Mouse (Mus musculus) kidney, postnatal 36 days (tissue): ENCODE data around the gene Sgsm2.

Source experiments
- DNase-seq, 2 experiments: peaks; one replicate each; pipeline ENCODE4 v3.0.0; 2021 to 2022; ENCODE audit warnings: mixed read lengths in 2 of 2

Sgsm2 gene

DNA sequence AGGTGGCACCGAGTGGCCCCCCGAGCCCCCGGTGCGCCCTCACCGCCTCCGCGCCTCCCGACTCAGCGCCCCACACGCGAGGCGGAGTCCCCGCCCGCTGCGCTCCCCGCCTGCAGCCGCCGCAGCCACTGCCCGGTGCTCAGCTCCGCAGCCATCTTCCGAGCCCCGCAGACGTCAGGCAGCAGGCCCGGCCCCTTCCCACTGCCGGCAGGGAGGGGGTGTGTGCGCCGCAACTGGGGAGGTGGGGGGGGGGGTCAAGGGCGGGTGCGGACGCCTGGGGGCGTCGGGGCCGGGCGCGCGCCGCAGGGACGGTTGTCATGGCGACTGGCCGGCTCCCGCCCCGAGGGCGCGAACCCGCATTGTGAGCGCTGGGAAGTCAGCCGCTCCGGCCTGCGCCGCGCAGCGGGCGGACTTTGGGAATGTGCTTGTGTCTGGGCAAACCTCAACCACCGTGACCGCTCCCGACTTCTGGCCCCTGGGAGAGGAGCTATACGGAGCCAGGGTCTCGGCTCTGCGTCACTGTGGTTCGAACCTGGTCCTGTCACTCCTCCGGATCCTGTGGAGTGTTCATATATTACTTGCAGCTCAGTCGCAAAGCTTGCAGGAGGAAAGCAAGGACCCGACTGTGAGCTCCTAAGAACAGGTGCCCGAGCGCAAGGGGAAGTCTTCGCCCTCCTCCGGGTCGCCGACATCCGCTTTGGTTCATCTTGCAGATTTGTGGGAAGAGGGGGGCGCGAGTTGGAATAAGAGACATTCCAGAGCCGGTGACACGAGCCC is at the start of gene Sgsm2:
Gene Sgsm2 (minus strand): TSS at position 160 of the 777 bp plus-strand sequence.
- peak; percentile 70 to 87 for DNase-seq

GRCm38 (mm10) chr11:74946348-74946747 is 49.5 kb upstream of the Sgsm2 start:
- peak in 1 of 2 experiments; percentile 52 for DNase-seq

DNA sequence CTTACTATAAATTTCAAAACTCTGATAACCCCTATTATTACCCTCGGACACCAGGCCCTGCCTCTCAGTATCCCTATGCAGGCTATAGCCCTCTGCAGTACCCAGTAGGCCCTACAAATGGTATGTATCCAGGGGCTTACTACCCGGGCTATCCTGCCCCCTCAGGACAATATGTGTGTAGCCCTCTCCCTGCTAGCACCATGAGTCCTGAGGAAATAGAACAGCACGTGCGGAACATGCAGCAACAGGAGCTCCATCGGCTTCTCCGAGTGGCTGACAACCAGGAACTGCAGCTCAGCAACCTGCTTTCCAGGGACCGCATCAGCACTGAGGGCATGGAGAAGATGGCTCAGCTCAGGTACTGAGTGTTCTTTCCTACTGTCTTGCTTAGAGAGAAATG is 33.5 kb upstream of the Sgsm2 start:
- no peak for DNase-seq

GRCm38 (mm10) chr11:74929111-74929510 is 32.3 kb upstream of the Sgsm2 start:
- DNase-seq = peak; percentile 29 to 47

GRCm38 (mm10) chr11:74927236-74927725 is 30.4 kb upstream of the Sgsm2 start:
- DNase-seq = no peak

GRCm38 (mm10) chr11:74926388-74927005 is 29.6 kb upstream of the Sgsm2 start:
- DNase-seq = peak; percentile 80 to 86

DNA sequence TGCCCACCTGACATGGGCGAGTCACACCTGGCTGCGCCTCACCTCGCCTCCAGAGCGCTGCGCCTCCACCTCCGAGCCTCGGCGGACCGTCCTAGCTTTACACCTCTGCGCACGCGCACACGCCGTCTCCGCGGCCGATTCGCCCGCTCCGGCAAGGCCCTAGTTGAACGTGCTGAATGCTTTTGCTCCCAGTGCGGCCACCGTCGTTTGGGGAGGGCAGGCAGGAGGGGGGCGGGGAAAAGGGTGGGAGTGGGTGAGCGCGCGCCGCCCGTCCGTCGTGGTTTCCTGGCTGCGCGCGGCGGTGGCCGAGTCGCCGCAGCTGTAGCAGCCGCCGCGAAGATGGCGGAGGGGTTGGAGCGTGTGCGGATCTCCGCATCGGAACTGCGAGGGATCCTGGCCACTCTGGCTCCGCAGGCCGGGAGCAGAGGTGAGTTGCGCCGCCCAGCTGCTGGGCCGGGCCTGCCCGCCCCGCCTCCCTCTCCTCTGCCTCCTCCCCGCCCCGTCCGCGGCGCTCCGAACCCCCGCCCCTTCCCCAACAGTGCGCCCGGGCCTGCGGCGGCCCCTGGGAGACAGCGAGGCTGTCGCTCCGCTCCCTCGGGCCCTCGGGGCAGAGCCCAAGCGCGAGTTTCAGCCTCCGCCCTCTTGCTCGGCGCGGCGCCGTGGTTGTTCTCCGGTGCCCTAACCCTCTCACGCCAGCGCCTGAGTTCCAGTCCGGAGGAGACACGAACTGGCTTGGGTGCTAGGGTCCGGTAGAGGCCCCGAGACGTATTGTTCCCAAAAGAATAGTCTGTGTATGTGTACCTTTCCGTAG is 28.9 kb upstream of the Sgsm2 start, which contains the start of the genes Smg6 and Srr:
Gene Smg6 (plus strand): TSS at position 247 of the 811 bp plus-strand sequence.
Gene Srr (minus strand): TSS at position 372 of the 811 bp plus-strand sequence.
- DNase-seq = peak; percentile 96 to 97

- peak; percentile 84 to 87 for DNase-seq
These were observed 27.3 kb upstream of the Sgsm2 start for GRCm38 (mm10) chr11:74924149-74924548.

DNA sequence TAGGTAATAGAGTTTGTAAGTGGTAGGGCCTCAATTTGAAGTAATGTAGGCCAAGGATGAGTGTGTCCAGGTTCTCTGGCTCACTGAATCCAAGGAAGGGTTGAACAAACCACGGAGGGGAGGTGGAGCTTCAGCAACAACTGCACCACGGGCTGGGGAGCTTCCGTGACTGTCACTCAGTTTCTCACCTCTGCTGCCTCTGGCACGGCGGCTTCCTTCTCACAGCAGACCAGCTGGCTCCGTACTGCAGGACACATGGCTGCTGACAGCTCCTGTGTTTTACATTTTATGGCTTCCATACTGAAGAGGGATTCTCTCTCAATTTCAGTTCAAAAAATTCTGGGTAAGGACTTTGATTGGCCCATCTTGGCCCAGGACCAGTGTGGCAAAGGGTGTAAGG is 22.4 kb upstream of the Sgsm2 start:
- DNase-seq = no peak

DNA sequence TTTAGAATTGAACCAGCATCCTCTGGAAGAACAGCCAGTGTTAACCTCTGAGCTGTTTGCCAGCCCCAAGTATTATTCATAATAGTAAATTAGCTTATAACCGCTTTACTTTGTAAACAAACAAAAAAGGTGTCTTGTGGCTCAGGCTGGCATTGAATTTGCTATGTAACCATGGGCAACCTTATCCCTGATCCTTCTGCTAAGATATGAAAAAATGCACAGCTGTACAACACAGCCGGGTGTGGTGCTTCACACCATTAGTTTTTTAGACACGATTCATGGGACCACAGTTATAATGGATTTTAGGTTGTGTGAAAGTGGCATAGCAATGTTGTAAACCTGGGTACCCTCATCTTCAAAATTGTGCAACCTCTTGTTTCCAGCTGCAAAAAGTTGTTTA is 15.6 kb upstream of the Sgsm2 start:
- DNase-seq = no peak

DNA sequence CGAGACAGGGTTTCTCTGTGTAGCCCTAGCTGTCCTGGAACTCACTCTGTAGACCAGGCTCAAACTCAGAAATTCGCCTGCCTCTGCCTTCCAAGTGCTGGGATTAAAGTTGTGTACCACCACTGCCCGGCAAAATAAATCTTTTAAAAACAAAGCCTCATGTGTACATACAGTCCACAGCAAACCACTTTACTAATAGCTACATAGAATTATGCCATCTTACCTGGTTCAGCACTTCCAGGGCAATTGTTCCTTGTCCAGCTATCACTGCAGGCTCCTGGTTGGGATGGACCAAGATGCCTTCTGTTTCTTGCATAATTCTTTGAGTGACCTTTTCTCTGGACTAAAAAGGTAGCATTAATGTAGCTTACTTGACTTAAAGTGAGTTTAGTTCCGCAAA is 13.1 kb upstream of the Sgsm2 start:
- no peak for DNase-seq

GRCm38 (mm10) chr11:74908618-74909399 is 11.9 kb upstream of the Sgsm2 start:
- DNase-seq = peak; percentile 30 to 52

- DNase-seq = no peak
These were observed 11.0 kb upstream of the Sgsm2 start for GRCm38 (mm10) chr11:74907850-74908249.

DNA sequence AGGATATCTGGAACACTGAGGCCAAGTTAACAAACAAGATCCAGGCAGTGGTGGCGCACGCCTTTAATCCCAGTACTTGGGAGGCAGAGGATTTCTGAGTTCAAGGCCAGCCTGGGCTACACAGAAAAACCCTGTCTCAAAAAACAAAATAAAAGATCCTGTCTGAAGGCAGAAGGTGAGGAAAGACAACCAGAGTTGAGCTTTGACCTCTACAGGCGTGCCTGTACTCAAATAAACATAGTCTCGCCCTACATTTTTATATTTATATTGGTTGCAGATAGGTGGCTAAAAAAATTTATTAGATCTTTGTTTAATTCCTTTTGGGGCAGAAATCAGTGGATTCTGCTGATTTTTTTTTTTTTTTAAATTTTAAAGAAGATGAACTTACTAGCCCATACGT is 5.6 kb upstream of the Sgsm2 start:
- DNase-seq = no peak

DNA sequence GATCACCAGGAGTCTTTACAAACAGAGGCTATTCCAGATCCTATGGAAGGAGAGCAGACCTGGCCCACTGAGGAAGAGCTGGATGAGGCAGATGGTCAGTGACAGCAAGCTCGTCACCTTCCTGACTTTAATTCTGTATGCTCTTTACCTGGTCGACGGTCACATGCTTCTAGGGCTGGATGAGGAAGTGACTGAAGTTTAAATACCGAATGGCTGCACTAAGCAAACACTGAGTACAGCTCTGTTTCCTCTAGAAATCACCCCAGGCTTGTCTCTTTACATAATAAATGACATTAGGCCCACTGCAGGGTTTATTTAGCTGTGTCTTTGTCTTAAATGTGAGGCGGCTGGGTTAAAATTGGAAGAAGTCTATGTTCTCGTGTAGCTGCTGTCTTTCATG is 4.7 kb upstream of the Sgsm2 start:
- no peak for DNase-seq

DNA sequence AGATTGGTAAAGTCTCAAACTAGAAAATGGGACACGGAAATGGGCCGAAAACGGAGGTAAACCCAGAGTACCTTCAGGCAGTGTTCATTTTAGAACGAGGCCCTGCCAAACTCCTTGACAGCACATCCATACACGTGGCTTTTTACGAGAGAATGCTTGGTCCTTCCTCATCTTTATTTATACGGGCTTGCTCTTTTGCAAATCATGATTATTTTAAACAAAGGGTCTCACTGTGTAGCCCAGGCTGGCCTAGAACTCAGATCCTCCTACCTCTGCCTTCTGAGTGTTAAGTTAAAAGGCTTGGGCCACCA is 1.6 kb upstream of the Sgsm2 start:
- DNase-seq = no peak

DNA sequence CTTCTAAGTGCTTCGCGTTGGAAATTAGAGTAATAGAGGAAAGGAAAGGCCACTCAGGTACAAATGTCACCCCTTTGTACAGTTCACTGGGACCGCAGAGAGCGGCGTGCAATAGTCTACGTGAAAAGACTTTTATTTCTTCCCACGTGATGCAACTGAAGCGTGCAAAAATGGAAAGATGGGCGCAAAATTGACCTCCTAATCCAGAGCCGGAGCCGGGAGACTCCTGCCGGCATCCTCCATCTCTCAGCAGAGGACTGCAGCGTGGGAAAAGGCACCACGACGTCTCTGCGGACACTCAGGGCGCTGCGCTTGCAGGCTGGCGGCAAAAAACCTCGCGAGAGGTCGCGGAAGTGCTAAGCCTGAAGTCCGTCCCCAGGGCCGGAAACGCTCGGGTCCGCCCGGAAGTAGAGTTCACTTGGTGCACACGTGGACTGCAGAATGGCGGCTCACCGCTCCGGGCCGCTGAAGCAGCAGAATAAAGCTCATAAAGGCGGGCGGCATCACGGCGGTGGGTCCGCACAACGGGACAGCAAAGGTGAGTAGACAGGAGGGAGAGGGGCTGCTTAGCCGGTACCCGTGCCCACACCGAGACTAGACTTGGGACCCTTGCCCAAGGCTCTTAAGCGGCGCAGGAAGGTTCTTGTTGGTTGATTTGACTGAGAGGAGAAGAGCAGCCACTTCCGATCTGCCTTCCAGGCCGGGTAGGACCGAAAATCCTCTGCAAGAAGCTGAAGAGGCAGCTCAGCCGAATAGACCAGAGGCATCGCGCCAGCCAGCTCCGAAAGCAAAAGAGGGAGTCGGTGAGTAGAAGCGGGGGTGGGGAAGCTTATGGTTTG is 1.0 kb upstream of the Sgsm2 start, which contains the start of gene Tsr1:
Gene Tsr1 (plus strand): TSS at position 394 of the 839 bp plus-strand sequence.
- DNase-seq = peak; percentile 95 to 96

DNA sequence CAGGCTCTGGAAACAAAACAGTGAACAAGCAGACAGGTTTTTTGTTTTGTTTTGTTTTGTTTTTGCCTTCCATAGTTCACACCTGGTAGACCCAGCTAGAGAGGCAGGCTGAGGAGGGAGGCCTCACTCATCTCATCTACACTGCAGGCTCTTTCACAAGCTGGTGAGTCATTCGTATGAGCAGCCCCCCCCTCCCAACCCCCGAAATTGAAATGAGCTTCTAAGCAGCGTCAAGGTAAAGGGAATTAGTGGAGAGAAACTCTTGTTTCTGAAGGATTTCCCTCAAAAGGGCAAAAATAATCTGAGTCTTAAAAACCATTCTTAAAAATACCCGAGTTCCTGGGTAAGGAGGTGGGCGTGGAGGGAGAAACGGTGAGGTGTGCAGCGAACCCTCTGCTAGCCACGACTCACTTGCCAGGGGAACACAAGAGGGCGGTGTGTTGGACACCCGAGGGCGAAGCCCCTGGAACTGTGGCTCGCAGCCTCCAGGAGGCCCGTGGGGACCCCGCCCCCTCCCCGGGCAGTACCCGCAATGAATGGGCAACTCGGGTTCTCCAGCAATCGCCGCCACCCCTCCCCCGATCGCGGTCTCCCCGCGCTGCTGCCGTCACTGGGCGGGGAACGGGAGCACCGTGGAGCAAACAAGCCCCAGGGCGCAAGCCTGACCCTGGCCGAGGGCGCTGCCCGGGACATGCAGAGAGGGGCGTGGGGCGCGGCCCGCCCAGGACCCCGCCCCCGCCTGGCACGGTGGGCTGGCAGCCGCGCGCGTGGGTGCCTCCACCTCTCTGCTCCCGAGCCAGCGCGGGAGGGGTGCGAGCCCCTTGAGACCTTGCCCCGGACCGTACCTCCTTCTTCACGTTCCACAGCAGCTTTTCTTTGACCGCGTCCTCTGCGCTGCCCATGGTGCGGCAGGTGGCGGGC is 620 bp downstream of the Sgsm2 start:
- peak; percentile 69 to 82 for DNase-seq

DNA sequence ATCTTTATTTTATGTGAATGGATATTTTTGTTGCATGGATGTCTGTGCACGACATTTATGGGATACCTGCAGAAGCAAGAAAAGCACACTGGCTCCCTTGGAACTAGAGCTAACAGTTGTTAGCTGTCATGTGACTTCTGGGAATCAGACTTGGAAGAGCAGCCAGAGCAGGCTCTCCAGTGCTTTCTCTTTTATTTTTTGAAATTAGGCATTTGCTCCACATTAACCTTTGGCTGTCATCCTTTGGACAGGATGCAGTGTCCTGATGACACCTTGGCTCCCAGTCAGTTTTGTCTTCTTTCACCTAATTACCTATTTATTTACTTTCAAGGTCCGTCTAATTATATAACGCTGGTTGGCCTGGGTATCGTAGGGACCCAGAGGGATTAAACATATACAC is 2.2 kb downstream of the Sgsm2 start:
- peak; percentile 30 to 39 for DNase-seq

DNA sequence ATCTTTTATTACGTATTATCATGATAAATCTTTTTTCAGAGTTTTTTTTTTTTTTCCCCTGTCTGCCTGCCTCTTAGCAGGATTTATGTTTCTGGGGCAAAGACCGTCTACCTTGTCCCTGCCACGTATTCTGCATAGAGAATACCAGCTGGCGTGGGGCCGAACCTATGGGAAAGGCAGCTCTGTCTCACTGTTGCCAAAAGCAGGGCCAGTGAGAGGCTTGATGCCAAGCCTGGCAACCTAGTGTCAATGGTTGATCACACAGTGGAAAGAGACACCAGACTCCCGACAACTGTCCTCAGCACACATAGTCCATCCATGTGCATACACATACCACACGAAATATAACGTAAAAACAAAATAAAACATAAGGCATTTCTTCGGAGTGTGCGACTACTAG is 13.8 kb downstream of the Sgsm2 start:
- DNase-seq = no peak
